Mouse (Mus musculus) midbrain, embryonic 10.5 days (tissue): ENCODE data around the gene Cadps. TPM values are rescaled to one million over a fixed set of nuclear protein-coding genes. Genes with fewer than 3 reads are reported as not detected.
"Not testable (repeated sequence)": the region's sequence is repeated elsewhere in the genome, so short reads cannot be mapped to it uniquely, and the experiment has no call there.

Experiments
- DNase-seq: peaks from one replicate; pipeline ENCODE4 v3.0.0-alpha.2; 2017; ENCODE audit warnings: low spot score
- H3K27ac ChIP-seq: fragments of 300-500 bp; sonication (generic); replicated peaks from 2 replicates; pipeline ENCODE4 v1.5.1; 2016; ENCODE audit warnings: mild to moderate bottlenecking
- H3K27me3 ChIP-seq: fragments of 300-500 bp; sonication (generic); 2 replicates; pipeline ENCODE4 v1.6.1; 2016; ENCODE audit warnings: low read depth, mild to moderate bottlenecking; ENCODE audit not compliant: poor library complexity, severe bottlenecking
- H3K36me3 ChIP-seq: fragments of 300-500 bp; sonication (generic); 2 replicates; pipeline ENCODE4 v1.6.1; 2016; ENCODE audit warnings: mild to moderate bottlenecking, moderate library complexity
- H3K4me1 ChIP-seq: fragments of 300-500 bp; sonication (generic); 2 replicates; pipeline ENCODE4 v1.6.1; 2016
- H3K4me3 ChIP-seq: fragments of 300-500 bp; sonication (generic); 2 replicates; pipeline ENCODE4 v1.5.1; 2016; ENCODE audit warnings: mild to moderate bottlenecking, moderate library complexity
- H3K9me3 ChIP-seq: fragments of 300-500 bp; sonication (generic); replicated peaks from 2 replicates; pipeline ENCODE4 v1.6.1; 2016; ENCODE audit warnings: mild to moderate bottlenecking
- WGBS: fragments of 180-500 bp; shearing (Covaris S2); methylation state at CpG from one replicate; pipeline ENCODE4 v1.1.7; 2016; 5-methylcytosine and 5-hydroxymethylcytosine counted together
- polyA plus RNA-seq: library from polyadenylated mRNA; unstranded; fragments of >200 nt; fragmentation: Nextera tagmentation; extraction: Ambion mirVana; gene quantifications from 2 replicates; pipeline ENCODE4 v1.2.1, GENCODE M21; 2016

Gene Cadps
- polyA plus RNA-seq, 1 experiment from 2014 or later, result 4.3 TPM

GRCm38 (mm10) chr14:12574336-12574735, 248.5 kb downstream of the Cadps start:
- no peak overlapping the region for H3K27ac ChIP-seq
- WGBS, result 91% methylated on average over 4 of the region's 4 CpGs

GRCm38 (mm10) chr14:12561730-12562129, 261.1 kb downstream of the Cadps start:
- H3K4me1 ChIP-seq, H3K36me3 ChIP-seq, H3K9me3 ChIP-seq, H3K4me3 ChIP-seq, DNase-seq, H3K27me3 ChIP-seq, H3K27ac ChIP-seq: not testable (repeated sequence)

More at GRCm38 (mm10) chr14:12574336-12574735, 248.5 kb downstream of the Cadps start:
- no peaks in the 10 kb centered on the region for H3K4me1 ChIP-seq
- H3K36me3 ChIP-seq, result no peaks in the 10 kb centered on the region
- no peak for DNase-seq
- H3K27me3 ChIP-seq, result no peaks in the 10 kb centered on the region
- H3K4me3 ChIP-seq, result no peak overlapping the region
- no peaks in the 10 kb centered on the region for H3K9me3 ChIP-seq

- no peaks in the 10 kb centered on the region for H3K9me3 ChIP-seq
- no peak overlapping the region for H3K4me3 ChIP-seq
- H3K36me3 ChIP-seq, result no peaks in the 10 kb centered on the region
- no peaks in the 10 kb centered on the region for H3K4me1 ChIP-seq
- 79% methylated on average over 1 of the region's 1 CpGs for WGBS
- no peak overlapping the region for H3K27ac ChIP-seq
- DNase-seq, result no peak
- no peaks in the 10 kb centered on the region for H3K27me3 ChIP-seq
Observed at GRCm38 (mm10) chr14:12560233-12560577, 262.7 kb downstream of the Cadps start.

GRCm38 (mm10) chr14:12559574-12560232, 263.2 kb downstream of the Cadps start:
- 77% methylated on average over 3 of the region's 3 CpGs for WGBS
- Histone ChIP-seq H3K4me3 (no peak overlapping the region), H3K4me1 (no peaks in the 10 kb centered on the region), H3K9me3 (no peaks in the 10 kb centered on the region), H3K36me3 (no peaks in the 10 kb centered on the region), H3K27me3 (no peaks in the 10 kb centered on the region), H3K27ac (no peak overlapping the region)
- no peak for DNase-seq

GRCm38 (mm10) chr14:12558920-12559573, 263.8 kb downstream of the Cadps start:
- Histone ChIP-seq H3K9me3 (no peaks in the 10 kb centered on the region), H3K27ac (no peak overlapping the region), H3K4me3 (no peak overlapping the region), H3K36me3 (no peaks in the 10 kb centered on the region), H3K27me3 (no peaks in the 10 kb centered on the region), H3K4me1 (no peaks in the 10 kb centered on the region)
- 80% methylated on average over 7 of the region's 7 CpGs for WGBS
- no peak for DNase-seq

GRCm38 (mm10) chr14:12554486-12554885, 268.4 kb downstream of the Cadps start:
- no peaks in the 10 kb centered on the region for H3K36me3 ChIP-seq
- H3K4me3 ChIP-seq, result no peak overlapping the region
- 80% methylated on average over 2 of the region's 2 CpGs for WGBS
- H3K27ac ChIP-seq, result no peak overlapping the region
- H3K4me1 ChIP-seq, result no peaks in the 10 kb centered on the region
- H3K27me3 ChIP-seq, result no peaks in the 10 kb centered on the region
- no peaks in the 10 kb centered on the region for H3K9me3 ChIP-seq
- no peak for DNase-seq

DNA sequence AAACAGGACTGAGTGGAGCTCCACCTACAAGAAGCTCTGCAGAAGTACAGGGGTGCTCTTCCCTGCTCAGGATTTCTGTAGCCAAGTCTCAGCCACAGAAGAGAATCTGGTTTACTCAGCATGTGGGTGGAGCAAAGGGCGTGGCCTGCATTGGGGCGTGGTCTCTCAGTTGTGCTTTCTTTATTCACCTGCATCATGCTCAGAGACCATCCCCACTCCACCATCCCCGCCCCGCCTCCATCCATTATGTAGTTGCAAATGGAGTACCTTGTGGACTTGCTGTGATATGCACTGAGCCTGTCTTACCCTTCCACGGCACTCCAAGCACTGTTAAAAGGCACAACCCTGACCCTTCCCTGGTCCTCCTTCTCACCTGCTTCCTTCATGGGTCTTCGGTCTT, 271.5 kb downstream of the Cadps start:
- DNase-seq, result no peak
- H3K9me3 ChIP-seq, result no peaks in the 10 kb centered on the region
- H3K4me3 ChIP-seq, result no peak overlapping the region
- H3K27me3 ChIP-seq, result no peaks in the 10 kb centered on the region
- WGBS, result 41% methylated on average over 6 of the region's 6 CpGs
- H3K36me3 ChIP-seq, result no peaks in the 10 kb centered on the region
- no peaks in the 10 kb centered on the region for H3K4me1 ChIP-seq
- no peak overlapping the region for H3K27ac ChIP-seq

GRCm38 (mm10) chr14:12550931-12551330, 271.9 kb downstream of the Cadps start:
- no peaks in the 10 kb centered on the region for H3K36me3 ChIP-seq
- H3K4me1 ChIP-seq, result no peaks in the 10 kb centered on the region
- DNase-seq, result no peak
- H3K4me3 ChIP-seq, result no peak overlapping the region
- 60% methylated on average over 5 of the region's 5 CpGs for WGBS
- no peaks in the 10 kb centered on the region for H3K27me3 ChIP-seq
- no peak overlapping the region for H3K27ac ChIP-seq
- H3K9me3 ChIP-seq, result no peaks in the 10 kb centered on the region

GRCm38 (mm10) chr14:12549290-12549689, 273.6 kb downstream of the Cadps start:
- H3K27me3 ChIP-seq, result no peaks in the 10 kb centered on the region
- no peaks in the 10 kb centered on the region for H3K4me1 ChIP-seq
- no peak overlapping the region for H3K4me3 ChIP-seq
- no peak for DNase-seq
- H3K36me3 ChIP-seq, result no peaks in the 10 kb centered on the region
- no peaks in the 10 kb centered on the region for H3K9me3 ChIP-seq
- H3K27ac ChIP-seq, result no peak overlapping the region

DNA sequence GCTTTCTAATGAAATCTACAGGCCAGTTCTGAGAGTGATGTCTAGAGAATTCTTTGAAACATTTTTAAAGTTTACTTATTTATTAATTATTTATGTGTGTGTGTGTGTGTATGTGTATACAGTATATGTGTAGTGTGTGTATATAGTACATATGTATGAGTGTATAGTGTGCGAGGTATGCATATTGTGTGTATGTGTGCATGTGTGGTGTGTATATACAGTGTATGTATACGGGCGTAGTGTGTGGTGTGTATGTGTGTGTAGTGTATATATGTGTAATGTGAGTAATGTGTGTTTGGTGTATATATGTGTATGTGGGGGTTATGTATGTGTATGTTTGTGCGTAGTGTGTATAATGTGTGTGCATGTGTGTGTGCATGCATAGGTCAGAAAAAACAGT, 275.4 kb downstream of the Cadps start:
- Histone ChIP-seq H3K4me3 (no peak overlapping the region), H3K9me3 (no peaks in the 10 kb centered on the region), H3K27ac (no peak overlapping the region), H3K27me3 (no peaks in the 10 kb centered on the region), H3K36me3 (no peaks in the 10 kb centered on the region), H3K4me1 (no peaks in the 10 kb centered on the region)
- WGBS, result 95% methylated on average over 4 of the region's 4 CpGs
- no peak for DNase-seq

GRCm38 (mm10) chr14:12541733-12542132, 281.1 kb downstream of the Cadps start:
- no peak overlapping the region for H3K27ac ChIP-seq
- no peaks in the 10 kb centered on the region; the same call in 1 of the 2 replicates for H3K4me1 ChIP-seq
- no peaks in the 10 kb centered on the region for H3K36me3 ChIP-seq
- no peaks in the 10 kb centered on the region for H3K9me3 ChIP-seq
- H3K27me3 ChIP-seq, result no peaks in the 10 kb centered on the region
- H3K4me3 ChIP-seq, result no peak overlapping the region
- 43% methylated on average over 2 of the region's 2 CpGs for WGBS
- DNase-seq, result no peak

DNA sequence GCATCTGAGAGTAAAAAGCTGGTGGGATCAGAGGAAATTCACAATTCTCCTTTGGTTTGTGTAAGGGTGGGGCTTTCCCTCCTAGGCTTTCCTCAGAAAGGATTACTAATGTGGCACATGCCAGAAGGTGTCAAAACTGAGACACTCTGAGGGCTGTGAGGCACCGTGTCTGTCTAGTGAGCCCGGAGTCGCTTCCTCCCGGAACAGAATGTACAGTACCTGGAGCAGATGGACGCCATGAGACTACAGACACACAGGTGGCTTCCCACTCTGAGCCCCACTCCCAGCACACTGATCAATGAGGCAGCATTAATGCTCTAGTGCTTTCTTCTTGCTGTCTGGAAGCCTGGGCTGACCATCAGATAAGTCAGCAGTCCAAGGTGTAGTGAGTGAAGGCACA, 283.8 kb downstream of the Cadps start:
- WGBS, result 87% methylated on average over 5 of the region's 5 CpGs
- H3K36me3 ChIP-seq, result no peaks in the 10 kb centered on the region
- no peak overlapping the region for H3K4me3 ChIP-seq
- H3K27ac ChIP-seq, result no peak overlapping the region
- no peaks in the 10 kb centered on the region; the same call in 1 of the 2 replicates for H3K4me1 ChIP-seq
- H3K9me3 ChIP-seq, result no peaks in the 10 kb centered on the region
- H3K27me3 ChIP-seq, result no peaks in the 10 kb centered on the region
- DNase-seq, result no peak

DNA sequence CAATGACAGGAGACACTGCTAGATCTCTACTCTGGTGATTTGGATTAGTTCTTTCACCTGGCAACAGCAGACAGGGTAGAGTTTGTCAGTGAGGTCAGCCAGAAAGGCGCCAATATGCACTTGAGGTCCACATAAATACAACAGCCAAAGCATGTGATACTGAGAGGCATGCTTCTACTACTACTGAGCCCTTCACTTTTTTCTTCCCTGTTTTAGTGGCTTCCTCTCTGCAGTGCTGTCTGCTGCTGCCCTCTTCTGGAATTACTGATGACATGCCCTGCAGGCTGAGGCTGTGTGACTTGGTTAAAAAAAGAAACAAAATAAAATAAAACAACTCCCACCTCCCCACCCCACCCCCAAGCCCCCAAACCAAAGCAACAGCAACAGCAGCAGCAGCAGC, 291.8 kb downstream of the Cadps start:
- Histone ChIP-seq H3K4me3 (no peak overlapping the region), H3K36me3 (no peaks in the 10 kb centered on the region), H3K9me3 (no peaks in the 10 kb centered on the region), H3K27ac (no peak overlapping the region), H3K27me3 (peaks cover 32% of the 10 kb centered on the region), H3K4me1 (peaks cover 5% of the 10 kb centered on the region)
- WGBS, result 14% methylated on average over 1 of the region's 1 CpGs
- peak; percentile 32 for DNase-seq
